Mouse (Mus musculus) left cerebral cortex, adult 11 months (tissue): ENCODE results near the gene Cyp4a31.
"Not testable (repeated sequence)": the region's sequence is repeated elsewhere in the genome, so short reads cannot be mapped to it uniquely, and the experiment has no call there.

Source experiments
- DNase-seq: peaks from one replicate; pipeline ENCODE4 v3.0.0; 2022; ENCODE audit warnings: low spot score

The Cyp4a31 gene

DNA sequence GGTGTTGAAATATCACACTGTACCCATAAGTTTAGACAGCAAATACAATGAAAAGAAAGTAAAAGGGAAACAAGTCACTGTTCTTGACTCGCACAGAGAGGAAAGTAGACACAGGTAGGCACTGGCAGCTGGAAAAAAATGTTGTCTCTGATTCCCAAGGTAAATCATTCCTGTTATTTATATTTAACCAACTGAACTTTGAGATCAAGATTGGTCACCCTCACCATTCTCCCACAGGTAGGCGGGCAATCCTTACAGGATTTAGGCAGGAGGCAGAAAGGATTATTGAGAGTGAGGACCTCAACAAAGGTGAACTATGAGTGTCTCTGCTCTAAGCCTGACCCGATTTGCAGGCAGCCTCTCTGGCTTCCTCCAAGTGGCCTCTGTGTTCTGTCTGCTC lies at the start of gene Cyp4a31:
Gene Cyp4a31 (plus strand): TSS at position 249 of the 400 bp plus-strand sequence.
- DNase-seq, result no peak

DNA sequence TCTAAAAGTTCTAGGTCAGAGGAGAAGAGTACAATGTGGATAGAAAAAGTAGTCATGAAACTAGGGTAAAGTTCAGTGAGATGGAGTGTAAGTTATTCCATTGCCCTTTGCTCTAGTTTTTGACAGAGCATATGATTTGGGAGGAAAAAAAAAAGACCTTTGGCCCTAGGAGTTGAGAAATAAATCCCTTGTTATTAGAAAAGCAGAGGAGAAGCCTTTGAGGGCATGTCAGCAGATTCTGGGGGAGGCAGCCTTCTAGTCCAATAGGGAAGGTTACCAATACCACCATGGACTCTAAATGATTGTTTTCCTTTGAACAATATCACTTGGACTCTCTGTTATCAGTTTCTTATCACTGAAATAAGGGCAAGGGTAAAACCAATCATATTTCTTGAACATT lies 49.5 kb upstream of the Cyp4a31 start:
- DNase-seq, result not testable (repeated sequence)

DNA sequence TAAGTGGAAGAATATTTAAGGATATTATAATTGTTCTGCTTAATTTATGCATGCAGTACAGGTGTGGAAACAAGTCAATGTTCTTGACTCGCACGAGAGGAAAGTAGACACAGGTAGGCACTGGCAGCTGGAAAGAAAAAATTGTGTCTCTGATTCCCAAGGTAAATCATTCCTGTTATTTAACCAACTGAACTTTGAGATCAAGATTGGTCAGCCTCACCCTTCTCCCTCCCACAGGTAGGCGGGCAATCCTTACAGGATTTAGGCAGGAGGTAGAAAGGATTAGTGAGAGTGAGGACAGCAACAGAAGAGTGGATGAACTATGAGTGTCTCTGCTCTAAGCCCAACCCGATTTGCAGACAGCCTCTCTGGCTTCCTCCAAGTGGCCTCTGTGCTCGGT lies 45.4 kb upstream of the Cyp4a31 start, which contains the start of gene Cyp4a10:
Gene Cyp4a10 (plus strand): TSS at position 265 of the 400 bp plus-strand sequence.
- not testable (repeated sequence) for DNase-seq

DNA sequence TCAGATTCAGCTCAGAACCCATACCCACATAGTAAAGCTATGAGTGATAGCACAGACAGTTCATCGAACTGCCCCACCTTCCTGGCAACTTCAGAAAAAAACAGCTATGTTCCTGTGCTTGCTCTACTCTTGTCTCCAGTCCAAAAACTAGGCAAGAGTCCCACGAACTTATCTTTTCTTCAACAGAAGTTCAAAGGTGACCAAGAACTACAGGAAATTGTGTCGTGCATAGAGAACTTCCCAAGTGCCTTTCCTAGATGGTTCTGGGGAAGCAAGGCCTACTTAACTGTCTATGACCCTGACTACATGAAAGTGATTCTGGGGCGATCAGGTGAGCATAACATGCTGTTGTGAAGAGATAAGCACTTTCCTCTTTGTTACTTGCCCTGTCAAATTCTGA lies 44.0 kb upstream of the Cyp4a31 start:
- DNase-seq, result no peak

DNA sequence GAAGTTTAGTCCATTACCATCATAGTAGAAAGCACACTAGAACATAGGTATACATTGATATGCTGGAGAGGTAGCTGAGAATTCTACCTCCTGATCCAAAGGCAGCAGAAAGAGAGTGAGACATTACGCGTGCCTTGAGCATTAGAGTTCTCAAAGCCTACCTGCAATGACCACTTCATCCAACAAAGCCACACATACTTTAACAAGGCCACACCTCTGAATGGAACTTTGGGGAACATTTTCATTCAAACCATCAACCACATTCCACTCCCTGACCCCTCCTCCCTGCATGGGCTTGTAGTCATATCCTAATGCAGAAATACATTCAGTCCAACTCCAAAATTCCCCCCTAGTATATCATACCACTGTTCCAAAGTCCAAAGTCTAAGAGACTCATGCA lies 41.7 kb upstream of the Cyp4a31 start:
- DNase-seq, result no peak

DNA sequence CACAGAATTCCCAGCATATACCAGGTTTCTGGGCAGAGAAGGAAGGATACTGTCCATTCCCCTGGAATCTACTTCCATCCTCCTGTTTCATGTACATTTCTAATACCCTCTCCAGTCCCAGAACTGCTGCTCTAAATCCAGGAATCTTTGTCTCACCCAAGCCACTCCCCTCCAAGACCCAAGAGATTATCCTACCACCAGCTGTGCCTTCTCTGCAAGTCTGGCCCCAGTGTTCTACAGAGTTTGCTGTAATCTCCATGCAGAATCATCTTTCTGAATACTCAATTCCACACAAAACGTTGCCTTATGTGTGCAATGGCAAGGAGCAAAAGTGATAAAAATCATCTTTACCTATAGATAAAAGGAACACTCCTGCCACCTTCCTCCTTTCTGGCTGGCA lies 18.3 kb upstream of the Cyp4a31 start:
- DNase-seq, result no peak

DNA sequence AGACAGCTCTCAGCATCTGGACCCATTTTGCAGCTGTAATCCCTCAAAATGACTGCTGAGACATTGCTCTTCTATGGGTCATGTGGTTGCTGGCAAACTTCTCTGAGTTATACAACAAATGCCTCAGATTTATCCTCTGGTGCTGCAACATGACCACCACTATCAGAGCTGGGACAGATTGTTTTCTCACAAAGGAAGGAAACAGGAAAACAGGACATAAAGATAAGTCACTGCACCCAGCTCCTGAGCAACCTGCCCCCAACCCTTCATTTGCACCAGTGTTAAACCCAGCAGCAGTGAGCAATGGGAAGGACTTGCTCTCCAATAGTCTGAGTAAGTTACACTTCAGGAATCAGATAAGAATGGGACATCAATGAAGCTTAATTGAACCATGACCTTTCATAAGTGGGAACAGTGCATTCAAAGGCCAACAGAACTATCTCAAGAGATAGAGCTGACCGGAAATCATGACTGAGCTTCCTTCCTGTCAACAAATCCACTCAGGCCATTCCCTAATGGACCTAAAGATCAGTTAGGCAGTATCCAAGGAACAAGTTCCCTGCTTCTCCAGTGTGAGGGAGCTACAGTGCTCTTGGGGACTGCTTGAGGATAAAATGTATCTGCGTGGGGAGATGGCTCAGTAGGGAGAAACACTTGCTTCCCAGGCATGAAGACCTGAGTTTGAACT lies 17.2 kb upstream of the Cyp4a31 start:
- DNase-seq, result no peak

DNA sequence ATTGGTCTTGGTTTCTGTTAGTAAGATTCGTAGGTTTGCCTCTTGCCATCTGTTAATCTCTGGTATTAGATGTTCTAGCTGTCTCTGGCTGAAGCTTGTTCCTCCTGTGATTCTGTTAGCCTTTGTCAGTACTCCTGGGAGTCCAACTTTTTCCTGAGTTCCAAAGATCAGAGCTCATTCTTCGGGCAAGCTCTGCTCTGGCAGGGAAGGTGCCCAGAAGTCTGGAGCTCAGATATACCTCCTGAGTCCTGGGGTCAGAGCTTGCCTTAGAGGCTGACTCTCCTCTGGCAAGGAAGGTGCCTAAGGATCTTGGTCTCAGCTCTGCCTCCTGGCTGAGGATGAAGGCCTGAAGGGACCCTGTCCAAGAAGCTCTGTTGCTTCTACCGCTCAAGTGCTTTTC lies 10.7 kb upstream of the Cyp4a31 start:
- no peak for DNase-seq

DNA sequence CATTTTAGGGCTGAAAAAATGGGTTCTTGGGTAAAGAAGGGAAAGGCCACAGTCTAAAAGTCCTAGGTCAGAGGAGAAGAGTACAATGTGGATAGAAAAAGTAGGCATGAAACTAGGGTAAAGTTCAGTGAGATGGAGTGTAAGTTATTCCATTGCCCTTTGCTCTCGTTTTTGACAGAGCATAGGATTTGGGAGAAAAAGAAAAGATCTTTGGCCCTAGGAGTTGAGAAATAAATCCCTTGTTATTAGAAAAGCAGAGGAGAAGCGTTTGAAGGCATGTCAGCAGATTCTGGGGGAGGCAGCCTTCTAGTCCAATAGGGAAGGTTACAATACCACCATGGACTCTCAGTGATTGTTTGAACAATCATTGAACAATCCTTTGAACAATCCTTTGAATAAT lies 7.9 kb upstream of the Cyp4a31 start:
- no peak for DNase-seq

DNA sequence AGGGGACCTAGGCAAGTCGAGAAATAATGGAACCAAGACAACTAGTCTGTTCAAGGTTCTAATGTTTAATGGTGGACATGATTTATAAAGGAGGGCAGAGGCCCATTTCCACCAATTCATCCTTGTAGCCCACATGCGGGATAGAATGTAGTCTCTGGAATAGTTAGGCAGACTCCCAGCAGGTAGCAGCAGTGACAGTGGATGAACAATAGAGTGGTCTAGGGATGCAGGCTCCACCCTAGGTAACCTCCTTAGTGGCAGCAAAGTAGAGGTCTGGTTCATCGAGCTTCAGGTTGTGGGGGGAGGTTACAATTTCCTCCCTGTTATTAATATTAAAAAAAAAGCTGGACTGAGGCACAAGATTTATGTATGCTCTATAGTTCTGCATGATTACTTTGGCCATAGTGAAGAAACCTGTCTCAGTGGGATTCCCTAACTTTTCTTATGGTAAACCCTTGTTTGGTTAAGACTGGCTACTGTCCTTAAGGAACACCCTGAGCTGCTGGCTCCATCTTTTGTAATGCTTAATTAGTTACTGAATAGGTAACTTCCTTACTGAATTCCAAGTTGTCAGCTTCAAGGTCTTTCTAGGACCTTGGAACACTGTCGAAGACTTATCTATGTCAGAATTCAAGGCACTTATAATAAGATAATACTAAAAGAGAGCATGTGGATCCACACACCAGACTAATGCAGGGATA lies 5.4 kb upstream of the Cyp4a31 start:
- no peak for DNase-seq

DNA sequence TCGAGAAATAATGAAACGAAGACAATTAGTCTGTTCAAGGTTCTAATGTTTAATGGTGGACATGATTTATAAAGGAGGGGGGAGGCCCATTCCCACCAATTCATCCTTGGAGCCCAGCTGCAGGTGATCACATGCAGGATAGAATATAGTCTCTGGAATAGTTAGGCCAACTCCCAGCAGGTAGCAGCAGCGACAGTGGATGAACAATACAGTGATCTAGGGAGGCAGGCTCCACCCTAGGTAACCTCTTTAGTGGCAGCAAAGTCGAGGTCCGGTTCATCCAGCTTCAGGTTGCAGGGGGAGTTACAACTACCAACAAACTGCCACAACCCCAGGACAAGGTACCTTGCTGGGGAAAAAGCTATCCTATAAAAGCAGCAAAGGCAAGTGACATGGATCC lies 2.2 kb upstream of the Cyp4a31 start:
- DNase-seq, result not testable (repeated sequence)

DNA sequence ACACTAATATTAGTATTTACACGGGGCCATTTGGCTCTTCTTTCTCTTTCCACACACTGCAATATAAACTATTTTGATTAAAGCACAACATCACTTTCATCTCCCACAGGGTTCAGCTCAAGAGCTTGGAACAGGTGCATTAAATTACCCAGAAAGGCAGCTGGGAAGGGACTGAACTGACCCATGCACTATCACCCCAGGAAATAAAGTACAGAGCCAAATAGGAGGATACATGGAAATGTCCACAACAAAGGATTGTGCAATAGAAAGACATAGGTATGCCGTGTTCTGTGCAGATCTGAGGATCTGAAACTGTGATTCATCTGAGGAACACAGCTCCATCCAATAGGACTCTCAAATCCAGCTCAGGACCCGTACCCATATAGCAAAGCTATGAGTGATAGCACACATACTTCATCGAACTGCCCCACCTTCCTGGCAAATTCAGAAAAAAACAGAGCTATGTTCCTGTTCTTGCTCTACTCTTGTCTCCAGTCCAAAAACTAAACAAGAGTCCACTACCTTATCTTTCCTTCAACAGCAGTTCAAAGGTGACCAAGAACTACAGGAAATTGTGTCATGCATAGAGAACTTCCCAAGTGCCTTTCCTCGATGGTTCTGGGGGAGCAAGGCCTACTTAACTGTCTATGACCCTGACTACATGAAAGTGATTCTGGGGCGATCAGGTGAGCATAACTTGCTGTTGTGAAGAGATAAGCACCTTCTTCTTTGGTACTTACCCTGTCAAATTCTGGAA lies 1.2 kb downstream of the Cyp4a31 start:
- not testable (repeated sequence) for DNase-seq

DNA sequence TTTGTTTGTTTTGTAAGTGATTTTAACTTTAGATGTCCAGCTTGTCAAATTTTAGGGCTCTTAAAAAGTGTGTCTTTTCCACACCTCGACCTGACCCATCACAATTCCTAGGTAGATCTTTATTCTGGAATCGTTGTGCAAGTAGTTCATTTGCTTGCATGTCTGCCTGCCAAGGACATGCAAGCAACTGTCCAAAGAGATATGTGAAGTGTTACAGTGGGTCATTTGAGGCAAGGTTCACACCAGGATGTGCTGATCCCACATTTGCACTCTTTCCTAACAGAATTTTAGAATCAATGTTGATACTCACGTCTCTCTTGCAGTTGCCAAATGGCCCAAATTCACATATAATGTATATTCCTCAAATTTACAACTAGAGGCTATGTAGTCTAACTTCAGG lies 11.8 kb downstream of the Cyp4a31 start:
- no peak for DNase-seq

DNA sequence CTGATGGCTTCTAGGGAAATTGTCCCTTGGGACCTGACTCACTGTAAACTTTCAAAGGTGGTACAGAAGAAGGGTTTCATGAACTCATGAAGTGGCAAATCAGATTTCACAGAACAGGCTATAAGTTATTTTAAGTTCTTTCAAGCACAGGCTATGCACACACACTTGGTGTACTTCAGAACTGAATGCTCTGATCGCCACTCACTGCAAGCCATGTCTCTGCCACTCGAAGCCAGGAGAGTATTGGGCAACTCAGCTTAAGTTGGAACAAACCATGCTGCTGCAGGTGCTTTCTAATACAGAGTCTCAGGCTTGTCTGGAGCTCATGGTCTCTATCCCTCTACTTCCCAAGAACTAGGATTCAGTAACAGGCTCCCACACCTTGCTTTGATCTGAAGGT lies 12.3 kb downstream of the Cyp4a31 start:
- DNase-seq, result no peak

DNA sequence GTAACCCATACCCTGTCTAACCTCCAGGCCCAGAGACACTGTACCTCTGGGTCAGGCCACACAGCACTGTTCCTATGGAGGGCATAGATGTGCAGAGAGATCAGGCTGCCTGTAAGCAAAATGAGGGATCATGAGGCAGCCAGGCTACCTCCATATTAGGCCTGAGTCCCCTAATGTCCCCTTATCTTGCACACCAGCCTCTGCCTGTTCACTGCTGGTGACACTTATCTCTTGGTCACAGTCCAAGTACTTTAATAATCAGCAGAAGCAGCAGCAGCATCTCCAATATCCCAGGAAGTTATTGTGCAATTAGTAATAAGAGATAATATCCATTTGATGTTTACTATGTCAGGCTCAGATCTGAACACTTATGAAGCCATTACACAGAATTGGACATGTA lies 19.6 kb downstream of the Cyp4a31 start:
- no peak for DNase-seq

DNA sequence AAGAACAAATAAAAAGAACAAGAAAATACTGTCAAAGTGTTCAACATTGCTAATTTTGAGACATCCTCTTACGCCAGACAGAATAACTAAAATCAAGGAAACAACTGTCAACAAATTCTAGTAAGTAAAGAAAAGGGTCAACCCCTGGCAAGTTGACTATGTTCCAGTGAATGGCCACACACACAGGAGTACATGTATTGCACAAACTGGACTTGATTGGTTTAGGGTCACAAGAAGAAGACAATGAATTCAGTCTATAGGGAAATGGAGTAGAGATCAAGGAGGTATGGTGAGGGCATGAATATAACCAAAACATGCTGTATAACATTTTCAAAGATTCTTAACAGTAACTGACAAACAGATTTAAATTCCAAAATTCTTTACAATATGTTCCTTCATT lies 32.9 kb downstream of the Cyp4a31 start:
- DNase-seq, result no peak

DNA sequence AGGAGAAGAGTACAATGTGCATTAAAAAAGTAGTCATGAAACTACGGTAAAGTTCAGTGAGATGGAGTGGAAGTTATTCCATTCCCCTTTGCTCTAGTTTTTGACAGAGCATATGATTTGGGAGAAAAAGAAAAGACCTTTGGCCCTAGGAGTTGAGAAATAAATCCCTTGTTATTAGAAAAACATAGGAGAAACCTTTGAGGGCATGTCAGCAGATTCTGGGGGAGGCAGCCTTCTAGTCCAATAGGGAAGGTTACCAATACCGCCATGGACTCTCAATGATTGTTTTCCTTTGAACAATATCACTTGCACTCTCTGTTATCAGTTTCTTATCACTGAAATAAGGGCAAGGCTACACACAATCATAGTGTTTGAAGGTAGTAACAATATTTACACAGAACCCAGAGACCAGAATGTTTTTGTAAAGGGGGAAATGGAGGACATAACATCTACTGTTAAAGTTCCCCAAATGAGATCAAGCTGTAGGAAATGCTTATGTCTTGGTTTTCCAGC lies 33.4 kb downstream of the Cyp4a31 start:
- no peak for DNase-seq

DNA sequence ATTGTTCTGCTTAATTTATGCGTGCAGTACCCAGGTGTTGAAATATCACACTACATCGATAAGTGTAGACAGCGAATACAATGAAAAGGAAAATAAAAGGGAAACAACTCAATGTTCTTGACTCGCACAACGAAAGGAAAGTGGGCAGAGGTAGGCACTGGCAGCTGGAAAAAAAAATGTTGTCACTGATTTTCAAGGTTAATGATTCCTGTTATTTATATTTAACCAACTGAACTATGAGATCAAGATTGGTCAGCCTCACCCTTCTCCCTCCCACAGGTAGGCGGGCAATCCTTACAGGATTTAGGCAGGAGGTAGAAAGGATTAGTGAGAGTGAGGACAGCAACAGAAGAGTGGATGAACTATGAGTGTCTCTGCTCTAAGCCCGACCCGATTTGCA lies 37.2 kb downstream of the Cyp4a31 start, which contains the start of gene Cyp4a32:
Gene Cyp4a32 (plus strand): TSS at position 359 of the 400 bp plus-strand sequence.
- not testable (repeated sequence) for DNase-seq

DNA sequence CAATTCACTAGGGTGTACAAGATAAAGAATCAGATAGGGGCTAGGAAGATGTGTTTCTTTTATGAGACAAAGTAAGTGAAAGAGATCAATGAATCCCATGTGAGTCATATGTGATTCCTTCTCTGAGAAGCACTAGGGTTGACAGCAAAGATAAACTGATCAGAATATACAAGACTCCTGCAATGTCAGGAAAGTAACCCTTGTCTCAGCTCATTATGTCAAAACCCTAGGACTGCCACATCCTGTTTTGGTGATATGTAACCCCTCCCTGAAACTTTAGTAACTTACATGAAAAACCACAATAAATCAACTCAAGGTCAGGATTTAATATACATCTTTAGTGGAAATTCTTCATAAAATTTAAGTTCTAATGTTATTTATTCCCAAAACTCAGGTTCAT lies 50.6 kb downstream of the Cyp4a31 start:
- no peak for DNase-seq

DNA sequence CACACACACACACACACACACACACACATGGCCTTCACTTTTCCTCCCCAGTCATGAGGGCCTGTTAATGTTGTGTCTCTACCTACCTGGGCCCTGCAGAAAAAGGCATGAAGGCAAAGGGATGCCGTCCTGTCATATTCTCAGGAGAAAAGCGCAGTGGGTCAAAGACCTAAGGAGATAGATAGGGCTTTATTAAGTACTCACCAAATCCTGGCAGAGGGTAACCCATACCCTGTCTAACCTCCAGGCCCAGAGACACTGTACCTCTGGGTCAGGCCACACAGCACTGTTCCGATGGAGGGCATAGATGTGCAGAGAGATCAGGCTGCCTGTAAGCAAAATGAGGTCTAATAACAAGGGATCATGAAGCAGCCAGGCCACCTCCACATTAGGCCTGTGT lies 62.1 kb downstream of the Cyp4a31 start:
- not testable (repeated sequence) for DNase-seq
